Mouse (Mus musculus) hematopoietic stem cell, adult 5-6 weeks (primary cell): ENCODE data around the gene Nudt16. TPM values are rescaled to one million over a fixed set of nuclear protein-coding genes. Genes with fewer than 3 reads are reported as not detected.
"Not testable (repeated sequence)": the region's sequence is repeated elsewhere in the genome, so short reads cannot be mapped to it uniquely, and the experiment has no call there.

ENCODE experiments used
- ATAC-seq, 2 experiments: fragments of 125-278 bp in 1 of 2; replicated peaks in 1 of 2; 2 replicates each; pipeline ENCODE4 v1.8.0; 2016 to 2017; ENCODE audit warnings: inconsistent platforms in 2 of 2, mild to moderate bottlenecking in 2 of 2, moderate number of reproducible peaks in 2 of 2, low read depth in 1 of 2, moderate TSS enrichment in 1 of 2; ENCODE audit not compliant: low FRiP score in 2 of 2, poor library complexity in 2 of 2, severe bottlenecking in 2 of 2, insufficient read depth in 1 of 2, low TSS enrichment in 1 of 2
- total RNA-seq: library from RNA; stranded (forward); fragments of 172-1452, 232-1000 nt; gene quantifications from 2 replicates; pipeline ENCODE4 v1.2.3, GENCODE M21; 2017

Gene Nudt16
- 16.1 and 16.6 TPM in 2 replicates for total RNA-seq

GRCm38 (mm10) chr9:105131253-105132001 lies at the start of gene Nudt16:
Nudt16 (minus strand) TSS chr9:105131824.
- ATAC-seq, result peak; percentile 95 to 96

GRCm38 (mm10) chr9:105144992-105145391 lies 13.4 kb upstream of the Nudt16 start, which contains the start of gene 1700080E11Rik:
1700080E11Rik (minus strand) TSS chr9:105145092.
- ATAC-seq, result no peak

DNA sequence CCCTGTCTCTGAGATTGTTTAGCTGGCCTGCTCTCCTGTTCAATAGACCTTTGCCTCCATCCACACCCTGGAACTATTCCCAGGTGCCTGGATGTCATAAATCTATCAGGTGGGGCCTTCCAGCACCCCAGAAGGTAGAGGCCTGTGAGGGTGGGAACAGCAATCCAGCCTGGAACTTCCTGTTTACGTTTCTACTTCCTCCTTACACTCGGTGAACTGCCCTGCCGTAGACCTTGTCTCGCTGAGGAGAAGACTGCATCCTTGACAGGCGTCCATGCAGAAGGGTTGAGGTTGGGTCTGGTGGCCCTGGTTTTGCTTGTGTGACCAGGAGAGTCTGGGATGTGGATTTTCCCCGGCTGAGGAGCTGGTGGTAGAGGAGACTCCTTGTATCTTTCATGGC lies 7.6 kb upstream of the Nudt16 start:
- no peak for ATAC-seq

DNA sequence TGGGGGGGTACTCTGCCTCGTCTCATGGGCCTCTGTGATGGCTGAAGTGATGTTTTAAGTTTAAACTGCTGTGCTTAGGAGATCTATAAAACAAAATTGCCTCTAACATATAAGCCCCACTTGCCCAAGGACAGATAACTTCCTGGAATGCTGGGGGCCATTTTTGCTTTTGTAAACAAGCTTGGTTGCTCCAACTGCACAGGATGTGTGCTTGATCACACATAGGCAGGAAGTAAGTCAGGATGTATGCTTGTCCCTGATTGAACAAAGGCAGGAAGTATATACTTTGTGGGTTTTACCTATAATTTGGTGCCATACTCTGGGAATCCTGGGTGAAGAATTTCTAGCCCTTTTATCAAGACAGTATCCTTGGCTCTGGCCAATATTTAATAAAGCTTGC lies 4.8 kb upstream of the Nudt16 start:
- no peak for ATAC-seq

GRCm38 (mm10) chr9:105134536-105134935 lies 2.9 kb upstream of the Nudt16 start:
- no peak for ATAC-seq

DNA sequence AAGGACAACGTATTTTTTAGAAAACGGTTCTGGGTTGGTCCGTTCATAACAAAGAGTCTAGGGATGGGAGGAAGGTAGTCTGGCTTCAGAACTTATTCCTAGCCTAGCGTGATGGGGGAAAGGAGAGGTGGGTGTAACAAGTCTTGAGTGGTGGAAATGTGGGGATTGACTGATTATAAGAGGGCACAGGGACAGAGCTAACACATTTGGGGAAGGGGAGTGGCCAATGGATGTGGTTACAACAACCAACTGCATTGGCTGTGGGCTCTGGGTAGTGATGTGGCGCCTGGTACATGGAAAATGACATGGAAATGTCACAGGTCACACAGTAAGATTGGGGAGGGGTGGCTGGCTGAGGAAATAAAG lies 361 bp upstream of the Nudt16 start:
- peak; percentile 37 to 50 for ATAC-seq

DNA sequence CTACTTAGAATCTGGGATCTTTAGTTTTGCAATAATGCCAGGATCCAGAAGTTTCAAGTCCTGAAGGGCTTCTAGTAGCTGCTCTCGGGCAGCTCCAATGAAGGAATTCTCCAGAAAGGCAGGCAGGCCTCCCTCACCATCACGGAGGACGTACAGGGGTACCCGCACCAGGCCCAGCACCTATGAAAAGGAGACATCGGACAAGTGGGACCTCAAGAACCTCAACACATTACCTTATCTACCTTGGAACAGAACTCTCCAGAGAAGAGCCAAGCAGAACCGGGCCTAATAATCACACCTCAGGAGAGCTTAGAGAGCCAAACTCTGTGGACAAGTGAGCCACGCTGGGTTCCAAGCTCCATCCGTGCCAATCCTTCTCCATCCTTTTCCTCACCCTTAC lies 1.3 kb downstream of the Nudt16 start:
- ATAC-seq, result no peak

GRCm38 (mm10) chr9:105125206-105125605 lies 6.4 kb downstream of the Nudt16 start:
- ATAC-seq, result not testable (repeated sequence)

DNA sequence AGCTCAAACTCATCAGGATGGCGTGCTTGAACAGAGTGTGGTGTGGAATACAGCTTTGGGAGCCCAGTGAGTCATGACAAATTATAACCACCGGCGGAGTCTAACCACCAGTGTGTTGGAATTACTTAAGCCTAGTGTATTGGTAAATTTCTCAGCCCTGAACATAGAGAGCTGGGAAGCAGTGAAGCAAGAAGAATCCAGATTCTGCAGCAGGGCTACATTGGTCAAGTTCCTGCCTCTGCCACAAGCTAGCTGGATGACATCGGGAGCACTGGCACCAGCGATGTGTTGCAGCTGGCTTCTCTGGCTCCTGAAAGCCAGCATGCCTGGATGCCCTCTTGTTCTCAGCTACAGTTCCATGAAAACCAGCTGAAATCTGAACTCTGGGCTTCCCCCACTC lies 27.7 kb downstream of the Nudt16 start:
- no peak for ATAC-seq

DNA sequence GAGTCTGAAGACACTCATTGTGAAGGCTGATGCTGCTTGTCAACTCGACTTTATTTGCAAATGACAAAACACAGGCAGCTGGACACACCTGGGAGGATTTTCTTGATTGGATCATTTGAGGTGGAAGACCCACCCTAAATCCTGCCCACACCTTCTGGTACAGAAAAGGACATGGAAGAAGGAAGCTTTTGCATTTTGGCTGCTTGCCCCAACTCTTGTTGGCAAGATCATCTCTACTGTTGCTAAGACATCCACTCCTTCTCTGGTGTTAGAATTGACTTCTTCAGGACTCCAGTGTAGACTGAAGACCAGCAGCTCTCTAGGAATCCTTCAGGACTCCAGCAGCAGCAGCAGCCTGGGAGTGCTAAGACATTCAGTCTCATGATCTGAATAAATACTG lies 29.7 kb downstream of the Nudt16 start:
- no peak for ATAC-seq

DNA sequence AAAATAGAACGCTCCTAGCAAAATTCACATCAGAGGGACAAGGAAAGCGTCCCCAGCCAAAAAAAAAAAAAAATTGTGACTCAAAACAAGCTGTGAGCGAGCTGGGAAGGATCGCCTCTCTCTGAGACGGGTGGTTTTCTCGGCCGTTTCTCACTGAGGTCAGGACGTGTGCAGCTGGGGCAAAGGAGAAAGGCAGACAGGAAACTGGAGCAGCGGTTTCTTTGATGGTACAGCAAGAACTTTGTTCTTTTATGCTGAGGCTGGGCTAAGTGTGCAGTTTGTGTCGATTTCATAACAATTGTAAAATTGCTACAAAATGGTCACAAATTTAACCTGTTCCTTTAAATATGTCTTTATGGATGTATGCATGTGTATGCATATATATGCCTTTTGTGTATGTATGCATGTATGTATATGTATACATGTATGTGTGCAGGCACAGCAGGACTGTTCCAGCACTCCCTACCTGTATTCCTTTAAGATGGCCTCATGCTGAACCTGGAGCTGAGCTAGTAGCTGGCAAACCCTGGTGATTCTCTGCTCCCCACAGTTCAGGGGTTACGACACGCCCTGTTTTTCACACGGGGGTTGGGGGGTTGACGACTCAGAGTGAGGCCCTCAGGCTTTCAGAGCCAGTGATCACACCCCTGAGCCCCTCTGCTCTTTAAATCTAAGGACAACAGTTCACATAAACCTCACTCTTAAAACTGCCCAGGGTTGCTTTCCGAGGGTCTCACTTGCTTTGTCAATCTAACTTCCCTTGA lies 30.6 kb downstream of the Nudt16 start:
- ATAC-seq, result no peak

DNA sequence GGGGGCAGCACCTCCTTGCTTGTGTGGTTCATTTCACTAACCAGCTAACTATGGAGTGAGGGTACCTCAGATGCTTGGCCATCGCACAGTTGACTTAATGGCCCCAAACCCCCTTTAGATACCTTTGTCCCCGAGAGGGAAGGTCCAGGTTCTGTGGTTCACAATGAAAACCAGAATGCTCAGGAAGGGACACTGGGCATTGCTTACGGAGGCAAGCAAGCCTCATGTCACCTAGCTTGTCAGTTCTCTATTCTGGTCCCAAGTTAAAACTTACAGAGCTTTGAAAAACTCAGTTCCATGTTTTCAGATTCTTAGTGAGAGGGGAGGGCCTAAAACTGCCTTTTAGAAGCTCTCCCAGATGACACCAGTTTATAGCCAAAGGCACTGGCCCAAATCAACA lies 51.4 kb downstream of the Nudt16 start:
- ATAC-seq, result no peak

Other genes with a start within 250 kb of the Nudt16 start
- 79.5 and 124 TPM in 2 replicates for gene Mrpl3, start 78.6 kb downstream of the Nudt16 start, total RNA-seq
- not detected in 2 replicates for gene 1700080E11Rik, start 13.3 kb upstream of the Nudt16 start, total RNA-seq